Mouse (Mus musculus): ENCODE results near the gene Cyb5b. TPM values are rescaled to one million over a fixed set of nuclear protein-coding genes. Genes with fewer than 3 reads are reported as not detected.
A peak's percentile ranks its signal among the peaks of the same experiment; 100 is the strongest.
"Not testable (repeated sequence)": the region's sequence is repeated elsewhere in the genome, so short reads cannot be mapped to it uniquely, and the experiment has no call there.

The Cyb5b gene
- polyA plus RNA-seq, 1 experiment from 2014 or later: 60.9 TPM

- DNase-seq (ENCODE audit: low spot score): peak; percentile 30
Observed at GRCm38 (mm10) chr8:107165745-107166144, 15.3 kb downstream of the Cyb5b start.

DNA sequence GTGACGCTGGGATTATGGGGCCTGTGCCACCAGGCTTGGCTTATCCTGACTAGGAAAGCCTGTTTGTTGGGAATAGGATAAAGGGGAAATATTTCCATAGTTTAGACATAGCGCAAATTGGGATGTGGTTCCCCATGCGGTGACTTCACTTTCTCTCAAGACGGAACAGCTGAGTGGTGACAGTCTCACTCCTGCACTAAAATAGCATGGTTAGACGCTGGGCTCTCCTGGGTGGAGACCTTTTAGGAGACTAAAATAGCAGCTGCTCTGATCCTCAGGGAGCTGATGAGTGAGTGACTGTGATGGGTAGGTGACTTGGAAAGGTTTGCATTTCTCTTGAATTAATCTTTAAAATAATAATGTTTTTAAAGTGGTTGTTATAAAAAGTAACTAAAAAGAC, 17.4 kb downstream of the Cyb5b start:
- no peak for DNase-seq (ENCODE audit: low spot score)

DNA sequence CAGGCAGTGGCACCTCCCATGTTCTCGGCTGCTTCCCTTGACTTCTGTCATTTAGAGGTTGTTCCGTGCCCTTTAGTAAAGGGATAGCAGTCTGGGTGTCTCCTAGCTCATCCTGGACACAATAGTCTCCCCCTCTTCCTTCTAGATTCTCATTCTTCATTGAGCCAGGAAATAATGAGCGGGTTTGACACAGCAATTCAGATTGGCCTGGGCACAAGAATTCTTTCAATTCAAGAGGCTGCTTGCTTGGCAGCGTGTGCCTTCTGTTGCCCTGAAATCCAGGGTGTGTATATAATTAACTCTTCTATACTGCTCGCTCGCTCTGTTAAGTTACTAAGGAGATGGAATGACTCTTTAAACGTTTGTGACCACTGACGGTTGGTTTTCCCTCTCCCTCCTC, 21.7 kb downstream of the Cyb5b start:
- DNase-seq (ENCODE audit: low spot score): no peak

- no peak for DNase-seq (ENCODE audit: low spot score)
Observed at GRCm38 (mm10) chr8:107172969-107173645, 22.7 kb downstream of the Cyb5b start.

GRCm38 (mm10) chr8:107181122-107181521, 30.7 kb downstream of the Cyb5b start:
- DNase-seq (ENCODE audit: low spot score): no peak

- no peak for DNase-seq (ENCODE audit: low spot score)
Observed at GRCm38 (mm10) chr8:107184996-107185395, 34.6 kb downstream of the Cyb5b start.

DNA sequence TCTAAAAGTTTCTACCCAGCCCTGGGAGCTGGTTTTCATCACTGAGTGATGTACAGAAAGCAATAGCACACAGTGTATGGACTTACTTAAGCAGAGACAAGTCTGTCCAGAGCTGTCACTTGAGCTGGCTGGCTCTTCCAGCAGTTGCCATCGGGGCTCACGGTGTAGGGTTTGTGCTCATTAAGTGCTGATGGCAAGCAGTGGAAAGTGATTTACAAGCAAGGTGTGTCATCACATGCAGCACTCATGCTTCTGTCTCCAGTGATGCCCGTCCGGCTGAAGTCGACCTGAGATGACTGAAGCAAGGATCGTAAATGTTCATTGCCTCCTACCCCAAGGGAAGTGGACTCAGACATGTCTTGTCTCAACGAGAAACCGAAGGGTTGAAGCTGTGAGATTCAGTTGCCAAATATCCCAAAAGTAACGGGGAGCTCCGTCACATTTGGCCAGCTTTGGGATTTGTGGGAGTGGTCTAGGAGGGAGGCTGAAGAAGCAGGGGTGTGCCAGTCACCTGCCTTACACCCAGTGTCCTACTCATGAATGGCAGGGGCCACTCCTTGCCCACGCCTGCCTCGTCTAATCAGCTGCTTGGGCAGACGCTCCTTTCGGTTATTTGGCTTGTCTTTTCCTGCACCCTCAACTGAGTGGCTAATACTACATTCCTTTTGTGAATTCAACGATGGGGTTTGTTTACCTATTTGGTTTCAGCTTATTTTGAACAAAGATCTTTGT, 36.4 kb downstream of the Cyb5b start:
- no peak for DNase-seq (ENCODE audit: low spot score)

- DNase-seq (ENCODE audit: low spot score): no peak
Observed at GRCm38 (mm10) chr8:107187631-107188030, 37.2 kb downstream of the Cyb5b start.

DNA sequence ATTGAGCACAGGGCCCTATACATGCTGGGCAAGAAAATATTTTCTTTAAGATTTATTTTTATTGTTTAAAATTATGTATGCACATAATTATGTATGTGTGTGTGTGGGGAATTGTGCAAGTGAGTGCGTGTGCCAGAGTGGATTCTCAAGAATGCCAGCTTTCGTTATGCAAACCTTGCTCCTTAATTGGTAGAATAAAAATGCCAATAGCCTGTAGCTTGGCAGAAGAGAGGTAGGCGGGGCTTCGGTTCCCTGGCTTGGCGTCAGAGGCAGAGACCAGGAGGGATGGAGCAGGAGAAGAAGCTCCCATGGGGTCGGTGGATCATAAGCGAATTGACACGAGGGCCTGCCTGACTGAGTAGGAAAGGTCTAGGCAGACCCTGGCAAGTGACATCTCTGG, 42.2 kb downstream of the Cyb5b start:
- no peak for DNase-seq (ENCODE audit: low spot score)

- no peak for DNase-seq (ENCODE audit: low spot score)
Observed at GRCm38 (mm10) chr8:107193331-107193730, 42.9 kb downstream of the Cyb5b start.

- DNase-seq (ENCODE audit: low spot score): no peak
Observed at GRCm38 (mm10) chr8:107194786-107195451, 44.5 kb downstream of the Cyb5b start.

GRCm38 (mm10) chr8:107197901-107198826, 47.7 kb downstream of the Cyb5b start:
- DNase-seq (ENCODE audit: low spot score): no peak

DNA sequence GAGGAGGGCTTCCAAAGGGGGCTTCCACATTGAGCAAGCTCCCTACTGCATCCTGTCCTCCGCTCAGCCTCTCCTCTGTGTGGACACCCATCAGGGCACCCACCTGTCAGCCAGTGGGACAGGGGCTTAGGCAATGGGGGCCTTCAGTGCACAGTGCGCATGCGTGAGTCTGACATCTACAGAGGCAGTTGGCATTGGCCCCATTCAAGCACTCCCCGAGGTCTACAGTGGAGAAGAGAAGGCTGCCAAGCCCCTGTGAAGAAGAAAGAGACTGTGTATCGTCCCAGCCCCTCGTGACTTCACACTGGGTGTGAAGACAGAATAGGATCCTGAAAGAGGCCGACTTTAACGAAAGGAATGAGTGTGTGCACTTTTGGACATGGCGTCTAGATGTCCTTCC, 54.7 kb downstream of the Cyb5b start:
- DNase-seq (ENCODE audit: low spot score): no peak

DNA sequence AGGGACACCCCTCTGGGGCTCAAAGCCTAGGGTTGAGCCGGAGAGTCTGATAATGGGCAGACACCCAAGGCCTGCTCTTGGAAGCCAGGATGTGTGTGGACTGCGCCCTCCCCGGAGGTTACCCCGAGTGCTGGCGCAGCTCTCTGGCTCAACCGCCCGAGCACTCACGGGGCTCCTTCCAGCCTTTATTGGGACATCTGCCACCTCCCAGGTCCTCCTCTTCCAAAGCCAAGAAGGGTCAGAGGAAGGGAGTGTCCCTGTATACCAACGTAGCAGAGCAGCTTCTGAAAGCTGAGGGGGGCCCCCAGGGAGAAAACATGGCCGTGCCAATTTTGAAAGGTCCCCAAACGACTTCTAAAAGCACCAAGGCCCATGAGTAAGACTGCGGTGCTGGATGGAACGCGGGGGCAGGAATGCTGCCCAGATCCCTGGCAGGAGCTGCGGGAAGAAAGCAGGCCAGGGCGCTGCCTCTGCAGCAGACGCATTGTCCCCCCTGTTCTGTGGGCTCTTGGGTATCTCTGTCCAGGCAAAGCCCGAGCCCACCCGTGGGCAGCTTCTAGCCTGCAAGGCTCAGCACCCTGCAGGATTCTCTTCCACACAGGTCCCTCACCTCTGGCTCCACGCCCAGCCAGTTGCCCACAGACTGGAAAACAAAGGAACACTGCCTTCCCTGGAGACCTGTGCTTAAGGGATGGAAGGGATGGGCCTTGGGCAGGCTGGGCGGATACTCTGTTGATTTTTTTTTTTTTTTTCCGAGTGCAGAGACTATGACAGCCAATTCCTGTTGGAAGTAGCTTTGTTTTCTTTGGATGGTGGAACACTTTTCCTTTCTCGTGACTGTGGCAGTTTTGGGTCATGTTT, 55.5 kb downstream of the Cyb5b start:
- DNase-seq (ENCODE audit: low spot score): no peak

GRCm38 (mm10) chr8:107206782-107207525, 56.5 kb downstream of the Cyb5b start:
- DNase-seq (ENCODE audit: low spot score): no peak

GRCm38 (mm10) chr8:107209185-107209584, 58.7 kb downstream of the Cyb5b start:
- DNase-seq (ENCODE audit: low spot score): no peak

DNA sequence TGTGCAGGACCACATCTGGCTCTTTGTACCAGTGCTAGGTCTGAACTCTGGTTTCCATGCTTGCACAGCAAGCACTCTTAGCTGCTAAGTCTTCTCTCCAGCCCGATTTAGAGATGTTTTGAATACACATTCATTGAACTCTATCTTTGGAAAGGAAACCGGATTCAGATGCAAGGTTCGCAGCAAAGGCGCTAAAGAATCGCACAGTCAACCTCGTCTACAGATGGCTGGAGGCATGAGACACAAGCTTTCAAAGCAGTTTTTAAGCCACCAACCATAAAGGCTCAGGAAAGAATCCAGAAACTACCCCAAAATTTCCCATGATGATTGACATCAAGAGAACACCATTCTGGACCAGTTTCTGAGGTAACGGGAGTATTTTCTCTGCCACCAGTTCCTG, 61.6 kb downstream of the Cyb5b start:
- no peak for DNase-seq (ENCODE audit: low spot score)

DNA sequence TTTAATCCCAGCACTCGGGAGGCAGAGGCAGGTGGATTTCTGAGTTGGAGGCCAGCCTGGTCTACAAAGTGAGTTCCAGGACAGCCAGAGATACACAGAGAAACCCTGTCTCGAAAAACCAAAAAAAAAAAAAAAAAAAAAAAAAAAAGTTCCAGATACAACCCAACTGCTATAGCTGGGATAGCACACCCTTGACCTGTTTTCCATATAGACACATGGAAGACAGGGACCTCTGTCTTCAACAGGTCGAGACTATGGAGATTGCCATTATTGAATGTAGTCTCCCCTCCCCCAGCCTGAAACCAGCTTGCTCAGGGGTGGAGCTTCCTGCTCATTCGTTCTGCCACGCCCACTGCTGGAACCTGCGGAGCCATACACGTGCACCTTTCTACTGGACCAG, 66.8 kb downstream of the Cyb5b start:
- DNase-seq (ENCODE audit: low spot score): not testable (repeated sequence)

DNA sequence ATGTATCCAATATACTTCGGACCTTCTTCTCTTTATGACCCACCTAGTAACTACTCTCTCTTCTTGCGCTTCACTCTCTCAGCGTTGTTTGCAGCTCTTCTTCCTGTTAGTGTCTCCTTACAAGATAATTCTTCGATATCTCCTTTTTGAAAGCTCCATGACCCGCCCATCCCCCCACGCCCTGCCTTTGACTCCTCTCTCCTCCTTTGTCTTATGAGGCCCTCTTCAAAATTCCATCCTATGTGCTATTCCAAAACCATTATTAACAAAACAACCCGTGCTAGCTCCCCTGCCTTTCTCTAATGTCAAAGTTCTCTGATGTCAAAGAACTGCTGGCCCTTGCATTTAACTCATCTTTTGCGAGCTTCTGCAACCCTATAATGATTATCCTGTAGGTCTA, 67.7 kb downstream of the Cyb5b start:
- DNase-seq (ENCODE audit: low spot score): no peak

DNA sequence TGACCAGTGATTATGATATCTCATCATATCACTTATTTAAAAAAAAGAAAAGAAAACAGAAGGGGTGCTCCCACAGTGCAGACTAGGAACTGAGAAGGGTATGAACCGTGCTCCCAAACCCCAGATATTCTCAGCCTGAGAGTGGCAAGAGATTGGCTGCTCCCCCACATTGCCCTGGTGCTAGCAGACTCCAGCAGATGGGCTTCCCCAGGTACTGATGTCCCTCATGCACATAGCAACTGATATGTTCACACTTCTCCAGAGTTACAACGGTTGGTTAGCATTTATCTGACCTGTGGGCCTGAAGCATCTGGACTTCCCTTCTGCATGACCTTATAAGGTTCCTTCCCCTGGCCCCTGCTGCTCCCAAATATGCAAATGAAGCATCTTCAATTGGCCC, 68.6 kb downstream of the Cyb5b start:
- DNase-seq (ENCODE audit: low spot score): no peak

Data from thymus, postnatal 0 days (tissue).